Mouse (Mus musculus) stomach, embryonic 16.5 days (tissue): ENCODE data around the gene Tbx21. TPM values are rescaled to one million over a fixed set of nuclear protein-coding genes. Genes with fewer than 3 reads are reported as not detected.

Experiments
- ATAC-seq: fragments of 200-750 bp; cut with Nextera tagmentation; 2 replicates; pipeline ENCODE4 v1.8.0; 2017; ENCODE audit warnings: moderate number of reproducible peaks, moderate TSS enrichment; ENCODE audit not compliant: insufficient read depth, low FRiP score
- H3K27ac ChIP-seq: fragments of 300-500 bp; sonication (generic); 2 replicates; pipeline ENCODE4 v1.5.1; 2014; ENCODE audit warnings: low read length
- H3K27me3 ChIP-seq: fragments of 300-500 bp; sonication (generic); 2 replicates; pipeline ENCODE4 v1.6.1; 2014; ENCODE audit warnings: low read length, control low read depth, mixed read lengths; ENCODE audit not compliant: control insufficient read depth, insufficient read depth
- H3K36me3 ChIP-seq: fragments of 300-500 bp; sonication (generic); 2 replicates; pipeline ENCODE4 v1.6.1; 2014; ENCODE audit warnings: low read length; ENCODE audit not compliant: control insufficient read depth, insufficient read depth
- H3K4me1 ChIP-seq: fragments of 300-500 bp; sonication (generic); 2 replicates; pipeline ENCODE4 v1.6.1; 2014; ENCODE audit warnings: low read length, control low read depth, mixed read lengths; ENCODE audit not compliant: control insufficient read depth, insufficient read depth
- H3K4me2 ChIP-seq: fragments of 300-500 bp; sonication (generic); 2 replicates; pipeline ENCODE4 v1.6.1; 2014; ENCODE audit warnings: low read depth, low read length, mixed read lengths
- H3K4me3 ChIP-seq: fragments of 300-500 bp; sonication (generic); replicated peaks from 2 replicates; pipeline ENCODE4 v1.5.1; 2014; ENCODE audit warnings: mild to moderate bottlenecking, low read length
- H3K9ac ChIP-seq: fragments of 300-500 bp; sonication (generic); 2 replicates; pipeline ENCODE4 v1.6.1; 2014; ENCODE audit warnings: low read length
- H3K9me3 ChIP-seq: fragments of 300-500 bp; sonication (generic); replicated peaks from 2 replicates; pipeline ENCODE4 v1.6.1; 2016; ENCODE audit warnings: low read length, control low read depth; ENCODE audit not compliant: control insufficient read depth
- WGBS: fragments of 180-500 bp; shearing (Covaris S2); extraction: QIAGEN DNeasy Blood & Tissue Kit; methylation state at CpG from one replicate; pipeline ENCODE4 v1.1.7; 2014; 5-methylcytosine and 5-hydroxymethylcytosine counted together
- polyA plus RNA-seq: library from polyadenylated mRNA; unstranded; fragments of >200 nt; fragmentation: Nextera tagmentation; extraction: Ambion mirVana; gene quantifications from 2 replicates; pipeline ENCODE4 v1.2.1, GENCODE M21; 2015

The Tbx21 gene
- polyA plus RNA-seq, 1 experiment from 2014 or later: 0.13 TPM

GRCm38 (mm10) chr11:97104091-97104483, 11.0 kb downstream of the Tbx21 start:
- ATAC-seq: no peak
- H3K27me3 ChIP-seq: peaks cover 5% of the 10 kb centered on the region
- 94% methylated on average over 9 of the region's 9 CpGs for WGBS

DNA sequence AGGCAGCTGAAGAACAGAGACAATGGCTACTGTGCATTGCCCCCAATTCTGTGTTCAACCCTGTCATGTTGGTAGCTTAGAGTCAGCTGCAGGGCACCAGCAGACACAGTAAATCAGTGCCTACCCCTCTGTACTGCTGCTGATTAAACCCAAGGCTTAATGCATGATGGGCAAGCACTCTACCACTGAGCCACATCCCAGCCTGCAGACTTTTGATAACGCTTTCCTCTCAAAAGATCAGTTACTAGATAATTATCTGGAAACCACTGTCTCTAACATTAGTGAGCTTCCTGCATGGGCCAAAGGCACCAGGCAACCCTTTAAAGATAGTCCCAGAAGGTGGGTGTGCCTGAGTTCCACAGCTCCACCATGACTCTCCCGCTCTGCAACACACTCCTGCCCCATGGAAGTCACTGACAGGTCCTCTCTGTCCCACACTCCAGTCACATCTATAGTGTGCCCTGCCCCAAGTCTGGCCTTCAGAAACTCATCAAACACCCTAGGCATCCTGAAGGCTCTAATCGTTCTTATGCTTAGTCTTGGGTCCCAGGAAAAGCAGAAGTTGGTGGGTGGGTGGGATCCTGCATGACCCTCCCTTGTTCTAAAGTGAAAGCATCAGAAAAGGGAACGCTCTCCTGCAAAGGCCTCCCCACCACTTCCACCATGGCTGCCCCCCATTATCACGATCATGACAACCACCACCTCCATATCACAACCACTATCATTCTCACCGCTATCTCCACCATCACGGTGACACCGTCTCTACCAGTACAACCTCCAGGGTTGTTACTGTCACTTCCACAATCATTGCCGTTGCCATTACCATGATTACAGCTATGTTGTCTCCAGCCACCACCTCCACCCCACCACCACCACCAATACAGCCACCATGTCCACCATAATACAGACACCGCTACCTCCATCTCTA, 11.7 kb downstream of the Tbx21 start:
- Histone ChIP-seq H3K9me3 (no peaks in the 10 kb centered on the region), H3K9ac (no peak overlapping the region), H3K4me2 (no peak overlapping the region), H3K4me3 (no peak overlapping the region), H3K4me1 (0 out of 2 replicates have a peak, but pooled peaks cover 4% of the 10 kb centered on the region), H3K36me3 (no peaks in the 10 kb centered on the region), H3K27me3 (peaks cover 10% of the 10 kb centered on the region), H3K27ac (no peak overlapping the region)
- ATAC-seq: no peak
- 91% methylated on average over 10 of the region's 10 CpGs for WGBS

More at GRCm38 (mm10) chr11:97104091-97104483, 11.0 kb downstream of the Tbx21 start:
- Histone ChIP-seq H3K9ac (no peak overlapping the region), H3K4me3 (no peak overlapping the region), H3K36me3 (no peaks in the 10 kb centered on the region), H3K9me3 (no peaks in the 10 kb centered on the region), H3K4me1 (no peaks in the 10 kb centered on the region), H3K4me2 (no peak overlapping the region), H3K27ac (no peak overlapping the region)

DNA sequence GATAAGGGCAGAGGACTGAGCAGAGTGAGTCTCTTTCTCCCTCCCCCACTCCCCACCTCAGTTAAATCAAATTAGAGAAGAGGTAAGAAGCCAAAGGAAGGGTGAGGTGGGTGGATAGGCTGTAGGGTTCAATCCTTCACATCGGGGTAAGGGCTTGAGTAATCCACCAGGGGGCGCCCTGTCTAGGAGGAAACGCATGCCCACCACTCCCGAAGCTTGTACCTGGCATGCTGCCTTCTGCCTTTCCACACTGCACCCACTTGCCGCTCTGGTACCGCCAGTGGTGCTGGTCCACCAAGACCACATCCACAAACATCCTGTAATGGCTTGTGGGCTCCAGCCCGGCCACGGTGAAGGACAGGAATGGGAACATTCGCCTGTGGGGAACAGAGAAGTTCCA, 13.4 kb downstream of the Tbx21 start:
- no peak for ATAC-seq
- Histone ChIP-seq H3K4me1 (0 out of 2 replicates have a peak, but pooled peaks cover 4% of the 10 kb centered on the region), H3K9ac (no peak overlapping the region), H3K4me3 (no peak overlapping the region), H3K36me3 (no peaks in the 10 kb centered on the region), H3K27ac (no peak overlapping the region), H3K9me3 (no peaks in the 10 kb centered on the region), H3K27me3 (peaks cover 21% of the 10 kb centered on the region), H3K4me2 (no peak overlapping the region)
- WGBS: 16% methylated on average over 9 of the region's 9 CpGs

- Histone ChIP-seq H3K4me1 (0 out of 2 replicates have a peak, but pooled peaks cover 4% of the 10 kb centered on the region), H3K36me3 (no peaks in the 10 kb centered on the region), H3K27me3 (peaks cover 21% of the 10 kb centered on the region), H3K27ac (no peak overlapping the region), H3K9me3 (no peaks in the 10 kb centered on the region), H3K9ac (peak overlapping the region; percentile 31; the same call in 1 of the 2 replicates), H3K4me3 (no peak overlapping the region), H3K4me2 (peak overlapping the region; percentile 25)
- ATAC-seq: no peak
- WGBS: 16% methylated on average over 18 of the region's 18 CpGs
Observed at GRCm38 (mm10) chr11:97098791-97099190, 16.3 kb downstream of the Tbx21 start.

- Histone ChIP-seq H3K9ac (no peak overlapping the region), H3K9me3 (no peaks in the 10 kb centered on the region), H3K27me3 (peaks cover 17% of the 10 kb centered on the region), H3K36me3 (no peaks in the 10 kb centered on the region), H3K27ac (no peak overlapping the region), H3K4me2 (no peak overlapping the region), H3K4me1 (0 out of 2 replicates have a peak, but pooled peaks cover 4% of the 10 kb centered on the region), H3K4me3 (no peak overlapping the region)
- 61% methylated on average over 2 of the region's 2 CpGs for WGBS
- no peak for ATAC-seq
Observed at GRCm38 (mm10) chr11:97094600-97094999, 20.5 kb downstream of the Tbx21 start.

DNA sequence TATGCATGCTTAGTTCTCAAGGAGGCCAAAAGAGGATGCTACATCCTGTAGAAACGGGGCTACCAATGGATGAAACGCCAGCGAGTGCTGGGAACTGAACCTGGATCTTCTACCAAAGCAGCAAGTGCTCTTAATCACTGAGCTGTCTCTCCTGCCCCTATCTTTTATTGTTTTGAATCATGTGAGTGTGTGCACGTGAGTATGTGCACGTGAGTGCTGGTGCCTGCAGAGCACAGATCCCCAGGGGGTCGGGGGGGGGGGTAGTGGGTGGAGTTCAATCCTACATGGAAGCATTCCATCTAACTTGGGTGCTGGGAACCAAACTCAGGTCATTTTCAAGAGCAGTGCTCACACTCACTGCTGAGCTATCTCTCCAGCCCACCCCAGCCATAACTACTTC, 28.8 kb downstream of the Tbx21 start:
- Histone ChIP-seq H3K36me3 (no peaks in the 10 kb centered on the region), H3K4me1 (no peaks in the 10 kb centered on the region), H3K4me2 (no peak overlapping the region), H3K27ac (no peak overlapping the region), H3K27me3 (no peaks in the 10 kb centered on the region; the same call in 1 of the 2 replicates), H3K9me3 (0 out of 2 replicates have a peak, but pooled peaks cover 4% of the 10 kb centered on the region), H3K4me3 (no peak overlapping the region), H3K9ac (no peak overlapping the region)
- no peak for ATAC-seq
- 74% methylated on average over 6 of the region's 6 CpGs for WGBS

- Histone ChIP-seq H3K4me1 (no peaks in the 10 kb centered on the region), H3K36me3 (no peaks in the 10 kb centered on the region), H3K4me2 (no peak overlapping the region), H3K4me3 (no peak overlapping the region), H3K27me3 (no peaks in the 10 kb centered on the region), H3K27ac (no peak overlapping the region), H3K9ac (no peak overlapping the region), H3K9me3 (0 out of 2 replicates have a peak, but pooled peaks cover 4% of the 10 kb centered on the region)
- 82% methylated on average over 15 of the region's 15 CpGs for WGBS
- no peak for ATAC-seq
Observed at GRCm38 (mm10) chr11:97084821-97085505, 30.2 kb downstream of the Tbx21 start.

DNA sequence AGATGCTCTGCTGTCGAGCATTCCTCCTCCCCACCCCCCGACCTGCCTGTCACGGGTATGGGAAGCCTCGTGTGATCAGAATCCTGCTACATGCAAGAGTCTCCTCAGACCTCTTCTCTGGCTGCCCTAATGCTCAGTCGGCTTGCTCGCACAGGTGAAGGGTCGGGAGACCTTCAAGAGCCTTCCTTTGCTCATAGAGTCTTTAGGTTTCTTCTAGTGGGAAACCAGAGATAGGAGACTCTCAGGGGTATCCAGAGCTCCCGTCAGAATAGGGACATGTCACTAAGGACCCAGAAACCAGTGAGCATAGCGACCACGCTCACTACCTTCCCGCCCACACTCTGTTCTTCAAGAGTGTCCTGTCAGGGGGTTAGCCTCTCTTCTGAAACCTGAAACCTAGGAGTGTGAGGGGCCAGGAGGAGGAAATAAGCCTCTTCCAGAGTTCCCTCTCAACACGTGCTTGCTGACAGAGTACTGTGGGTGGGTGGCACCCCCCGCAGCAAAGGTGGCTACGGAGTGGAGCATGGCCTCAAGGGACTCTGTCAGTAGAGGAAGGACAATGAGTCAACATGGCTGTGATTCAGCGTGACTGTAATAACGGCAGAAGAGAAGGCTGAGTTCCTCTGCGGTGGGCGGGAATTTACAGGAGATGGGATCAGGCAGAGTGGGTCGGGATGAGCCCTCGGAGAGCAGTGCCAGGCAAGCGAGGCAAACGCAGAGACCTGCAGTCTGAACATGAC, 31.6 kb downstream of the Tbx21 start:
- no peaks in the 10 kb centered on the region for H3K27me3 ChIP-seq
- H3K27ac ChIP-seq: no peak overlapping the region
- H3K36me3 ChIP-seq: no peaks in the 10 kb centered on the region
- no peak overlapping the region for H3K4me2 ChIP-seq
- no peaks in the 10 kb centered on the region for H3K4me1 ChIP-seq
- 25% methylated on average over 22 of the region's 22 CpGs for WGBS
- H3K4me3 ChIP-seq: no peak overlapping the region
- H3K9ac ChIP-seq: no peak overlapping the region
- ATAC-seq: no peak; the same call in 1 of the 2 replicates
- H3K9me3 ChIP-seq: 0 out of 2 replicates have a peak, but pooled peaks cover under 1% of the 10 kb centered on the region
